ENCODE assay signal across 10 mouse cellular contexts in genomic region chr15:79792455-79792854, GRCm38 (mm10). TPM values are rescaled to one million over a fixed set of nuclear protein-coding genes. Genes with fewer than 3 reads are reported as not detected.
DNase-seq lines count a peak whose midpoint lies in the region; ATAC-seq and TF ChIP-seq lines count a peak whose summit lies in the region.
"Had no signal": no experiment of that assay in that cellular context is flagged by ENCODE, and none has a peak within 500 bp of the region (broad histone marks: within the 10 kb centered on the region; RNA-seq: fewer than 3 reads in every experiment).

No protein-coding gene starts in this region.

- no peaks in the 10 kb centered on the region for H3K36me3 ChIP-seq in forebrain, embryonic 12.5 days (replicated peaks)
- no peaks in the 10 kb centered on the region for H3K36me3 ChIP-seq in forebrain, embryonic 14.5 days (ENCODE audit: control insufficient read depth, insufficient read depth, low read length)
- H3K36me3 ChIP-seq in midbrain, embryonic 10.5 days: no peaks in the 10 kb centered on the region
- H3K36me3 ChIP-seq in midbrain, postnatal 0 days (ENCODE audit: insufficient read depth, low read length): peaks cover 50% of the 10 kb centered on the region
- no peaks in the 10 kb centered on the region for H3K36me3 ChIP-seq in embryonic facial prominence, embryonic 10.5 days (replicated peaks)

- H3K27me3 ChIP-seq in forebrain, embryonic 12.5 days: peaks cover 19% of the 10 kb centered on the region; the same call in 1 of the 2 replicates
- no peaks in the 10 kb centered on the region; the same call in 1 of the 2 replicates for H3K27me3 ChIP-seq in forebrain, embryonic 14.5 days (replicated peaks; ENCODE audit: control insufficient read depth, insufficient read depth, low read length)
- peaks cover 48% of the 10 kb centered on the region for H3K27me3 ChIP-seq in midbrain, embryonic 10.5 days (ENCODE audit: low read depth, poor library complexity, severe bottlenecking)
- no peaks in the 10 kb centered on the region for H3K27me3 ChIP-seq in midbrain, postnatal 0 days (ENCODE audit: insufficient read depth, low read length)
- peaks cover 50% of the 10 kb centered on the region for H3K27me3 ChIP-seq in embryonic facial prominence, embryonic 10.5 days (replicated peaks; ENCODE audit: low read depth, poor library complexity, severe bottlenecking)

- no peaks in the 10 kb centered on the region for H3K9me3 ChIP-seq in forebrain, embryonic 12.5 days
- H3K9me3 ChIP-seq in forebrain, embryonic 14.5 days (replicated peaks; ENCODE audit: control insufficient read depth, low read length): no peaks in the 10 kb centered on the region
- no peaks in the 10 kb centered on the region for H3K9me3 ChIP-seq in midbrain, embryonic 10.5 days (replicated peaks)
- no peaks in the 10 kb centered on the region for H3K9me3 ChIP-seq in midbrain, postnatal 0 days (ENCODE audit: low read length)
- H3K9me3 ChIP-seq in embryonic facial prominence, embryonic 10.5 days: no peaks in the 10 kb centered on the region

- WGBS in forebrain, embryonic 12.5 days: 21% methylated on average over 19 of the region's 19 CpGs
- WGBS in forebrain, embryonic 14.5 days: 24% methylated on average over 19 of the region's 19 CpGs
- 18% methylated on average over 19 of the region's 19 CpGs for WGBS in midbrain, embryonic 10.5 days
- 29% methylated on average over 19 of the region's 19 CpGs for WGBS in midbrain, postnatal 0 days
- 21% methylated on average over 19 of the region's 19 CpGs for WGBS in embryonic facial prominence, embryonic 10.5 days

- no peak overlapping the region for H3K9ac ChIP-seq in forebrain, embryonic 12.5 days
- no peak overlapping the region for H3K9ac ChIP-seq in forebrain, embryonic 14.5 days (ENCODE audit: low read length)
- no peak overlapping the region for H3K9ac ChIP-seq in midbrain, postnatal 0 days (replicated peaks; ENCODE audit: low read length, poor library complexity, severe bottlenecking)

- peaks cover 15% of the 10 kb centered on the region for H3K4me1 ChIP-seq in forebrain, embryonic 12.5 days
- no peaks in the 10 kb centered on the region; the same call in 1 of the 2 replicates for H3K4me1 ChIP-seq in forebrain, embryonic 14.5 days (ENCODE audit: control insufficient read depth, insufficient read depth, low read length)
- H3K4me1 ChIP-seq in midbrain, embryonic 10.5 days: peaks cover 55% of the 10 kb centered on the region
- H3K4me1 ChIP-seq in midbrain, postnatal 0 days (ENCODE audit: insufficient read depth, low read length): 0 out of 2 replicates have a peak, but pooled peaks cover 3% of the 10 kb centered on the region
- peaks cover 21% of the 10 kb centered on the region for H3K4me1 ChIP-seq in embryonic facial prominence, embryonic 10.5 days

- H3K4me3 ChIP-seq in forebrain, embryonic 12.5 days (replicated peaks): no peak overlapping the region
- H3K4me3 ChIP-seq in forebrain, embryonic 14.5 days (ENCODE audit: low read depth, low read length): no peak overlapping the region
- peak overlapping the region; percentile 14; the same call in 1 of the 2 replicates for H3K4me3 ChIP-seq in midbrain, embryonic 10.5 days
- H3K4me3 ChIP-seq in midbrain, postnatal 0 days (ENCODE audit: low read depth, low read length): no peak overlapping the region
- H3K4me3 ChIP-seq in embryonic facial prominence, embryonic 10.5 days: peak overlapping the region; percentile 25; the same call in 1 of the 2 replicates

- no peak for ATAC-seq in forebrain, embryonic 12.5 days (ENCODE audit: low FRiP score)
- ATAC-seq in forebrain, embryonic 14.5 days: no peak
- ATAC-seq in midbrain, postnatal 0 days (ENCODE audit: low FRiP score): no peak
- ATAC-seq: CD4-positive, CD25-positive, alpha-beta regulatory T cell, adult 4 months had no signal

- DNase-seq in forebrain, embryonic 14.5 days (ENCODE audit: low spot score): no peak
- DNase-seq in midbrain, embryonic 10.5 days (ENCODE audit: low spot score): peak; percentile 54
- no peak for DNase-seq in midbrain, postnatal 0 days (ENCODE audit: low spot score)
- DNase-seq in embryonic facial prominence, embryonic 10.5 days (ENCODE audit: low spot score): peak; percentile 40
- DNase-seq in retina, postnatal 7 days (ENCODE audit: low read depth, low spot score): peak; percentile 59
- DNase-seq in gastrocnemius, postnatal 4 days (ENCODE audit: low spot score in 2 of 2): no peak
- DNase-seq in B cell, adult 2 months: no peak

- peak overlapping the region; percentile 27 for H3K4me2 ChIP-seq in forebrain, embryonic 12.5 days
- no peak overlapping the region for H3K4me2 ChIP-seq in forebrain, embryonic 14.5 days (ENCODE audit: low read length)
- no peak overlapping the region for H3K4me2 ChIP-seq in midbrain, postnatal 0 days (ENCODE audit: low read depth, low read length, poor library complexity, severe bottlenecking)

- TF ChIP-seq CTCF in midbrain, postnatal 0 days (IDR thresholded peaks at IDR 0.05): no peak

- no peak overlapping the region for H3K27ac ChIP-seq in forebrain, embryonic 12.5 days
- no peak overlapping the region for H3K27ac ChIP-seq in forebrain, embryonic 14.5 days (ENCODE audit: low read depth, low read length)
- no peak overlapping the region for H3K27ac ChIP-seq in midbrain, embryonic 10.5 days (replicated peaks)
- no peak overlapping the region for H3K27ac ChIP-seq in midbrain, postnatal 0 days (ENCODE audit: low read depth, low read length)
- no peak overlapping the region for H3K27ac ChIP-seq in embryonic facial prominence, embryonic 10.5 days (replicated peaks)

RNA-seq across cellular contexts. Expression of gene Nptxr, which starts 12.1 kb away (rescaled TPM):
- 7.2 and 8.0 TPM in 2 replicates for polyA plus RNA-seq in forebrain, embryonic 12.5 days (2016; fragmentation: Nextera tagmentation; extraction: Ambion mirVana)
- polyA plus RNA-seq in forebrain, embryonic 14.5 days (2014; fragmentation: Nextera tagmentation; extraction: Ambion mirVana): 7.6 and 8.5 TPM in 2 replicates
- polyA plus RNA-seq in midbrain, embryonic 10.5 days (2016; fragmentation: Nextera tagmentation; extraction: Ambion mirVana): 2.2 and 3.4 TPM in 2 replicates
- total RNA-seq in midbrain, postnatal 0 days (2014; rRNA removed): 254 and 288 TPM in 2 replicates
- 84.2 and 97.8 TPM in 2 replicates for polyA plus RNA-seq in midbrain, postnatal 0 days (2015; fragmentation: Nextera tagmentation; extraction: Ambion mirVana)
- polyA plus RNA-seq in embryonic facial prominence, embryonic 10.5 days (2016; fragmentation: Nextera tagmentation; extraction: Ambion mirVana): 1.8 and 2.2 TPM in 2 replicates
- 1 to 10 TPM; 7.7 to 8.2 TPM for total RNA-seq in gastrocnemius, postnatal 4 days (2021)

RNA-seq across cellular contexts. Expression of gene Dnal4, which starts 14.8 kb away (rescaled TPM):
- 76.7 and 78.3 TPM in 2 replicates for polyA plus RNA-seq in forebrain, embryonic 12.5 days (2016; fragmentation: Nextera tagmentation; extraction: Ambion mirVana)
- polyA plus RNA-seq in forebrain, embryonic 14.5 days (2014; fragmentation: Nextera tagmentation; extraction: Ambion mirVana): 96.1 and 101 TPM in 2 replicates
- polyA plus RNA-seq in midbrain, embryonic 10.5 days (2016; fragmentation: Nextera tagmentation; extraction: Ambion mirVana): 63.9 and 81.5 TPM in 2 replicates
- total RNA-seq in midbrain, postnatal 0 days (2014; rRNA removed): 40.8 and 44.0 TPM in 2 replicates
- polyA plus RNA-seq in midbrain, postnatal 0 days (2015; fragmentation: Nextera tagmentation; extraction: Ambion mirVana): 55.9 and 59.7 TPM in 2 replicates
- polyA plus RNA-seq in embryonic facial prominence, embryonic 10.5 days (2016; fragmentation: Nextera tagmentation; extraction: Ambion mirVana): 66.3 and 68.6 TPM in 2 replicates
- 10 to 100 TPM; 19.0 to 19.2 TPM for total RNA-seq in gastrocnemius, postnatal 4 days (2021)

RNA-seq across cellular contexts. Expression of gene Npcd, which starts 41.6 kb away (rescaled TPM):
- polyA plus RNA-seq in forebrain, embryonic 12.5 days (2016; fragmentation: Nextera tagmentation; extraction: Ambion mirVana): 0.87 TPM in 1 of 2 replicates, not detected in the other
- polyA plus RNA-seq in forebrain, embryonic 14.5 days (2014; fragmentation: Nextera tagmentation; extraction: Ambion mirVana): not detected in 2 replicates
- polyA plus RNA-seq in midbrain, embryonic 10.5 days (2016; fragmentation: Nextera tagmentation; extraction: Ambion mirVana): 0.16 TPM in 1 of 2 replicates, not detected in the other
- total RNA-seq in midbrain, postnatal 0 days (2014; rRNA removed): 8.2 and 12.1 TPM in 2 replicates
- 3.2 and 4.6 TPM in 2 replicates for polyA plus RNA-seq in midbrain, postnatal 0 days (2015; fragmentation: Nextera tagmentation; extraction: Ambion mirVana)
- not detected in 2 replicates for polyA plus RNA-seq in embryonic facial prominence, embryonic 10.5 days (2016; fragmentation: Nextera tagmentation; extraction: Ambion mirVana)
- 1 to 10 TPM; 1.3 to 1.5 TPM for total RNA-seq in gastrocnemius, postnatal 4 days (2021)
- polyA plus RNA-seq: CD4-positive, CD25-positive, alpha-beta regulatory T cell, adult 4 months; limb, embryonic 11.5 days had no signal

RNA-seq across cellular contexts. Expression of gene Cbx6, which starts 42.0 kb away (rescaled TPM):
- 31.1 and 31.5 TPM in 2 replicates for polyA plus RNA-seq in forebrain, embryonic 12.5 days (2016; fragmentation: Nextera tagmentation; extraction: Ambion mirVana)
- polyA plus RNA-seq in forebrain, embryonic 14.5 days (2014; fragmentation: Nextera tagmentation; extraction: Ambion mirVana): 18.1 and 29.1 TPM in 2 replicates
- 24.0 and 30.4 TPM in 2 replicates for polyA plus RNA-seq in midbrain, embryonic 10.5 days (2016; fragmentation: Nextera tagmentation; extraction: Ambion mirVana)
- 109 and 118 TPM in 2 replicates for total RNA-seq in midbrain, postnatal 0 days (2014; rRNA removed)
- 65.0 and 70.6 TPM in 2 replicates for polyA plus RNA-seq in midbrain, postnatal 0 days (2015; fragmentation: Nextera tagmentation; extraction: Ambion mirVana)
- polyA plus RNA-seq in embryonic facial prominence, embryonic 10.5 days (2016; fragmentation: Nextera tagmentation; extraction: Ambion mirVana): 16.1 and 18.1 TPM in 2 replicates
- 10 to 100 TPM; 58.9 to 59.7 TPM for total RNA-seq in gastrocnemius, postnatal 4 days (2021)

RNA-seq across cellular contexts. Expression of gene Sun2, which starts 50.1 kb away (rescaled TPM):
- polyA plus RNA-seq in forebrain, embryonic 12.5 days (2016; fragmentation: Nextera tagmentation; extraction: Ambion mirVana): 6.2 and 8.6 TPM in 2 replicates
- 4.8 and 7.6 TPM in 2 replicates for polyA plus RNA-seq in forebrain, embryonic 14.5 days (2014; fragmentation: Nextera tagmentation; extraction: Ambion mirVana)
- polyA plus RNA-seq in midbrain, embryonic 10.5 days (2016; fragmentation: Nextera tagmentation; extraction: Ambion mirVana): 2.2 and 3.9 TPM in 2 replicates
- total RNA-seq in midbrain, postnatal 0 days (2014; rRNA removed): 32.3 and 33.7 TPM in 2 replicates
- polyA plus RNA-seq in midbrain, postnatal 0 days (2015; fragmentation: Nextera tagmentation; extraction: Ambion mirVana): 2.8 and 3.1 TPM in 2 replicates
- polyA plus RNA-seq in embryonic facial prominence, embryonic 10.5 days (2016; fragmentation: Nextera tagmentation; extraction: Ambion mirVana): 2.4 and 3.4 TPM in 2 replicates
- 10 to 100 TPM; 60.4 to 61.3 TPM for total RNA-seq in gastrocnemius, postnatal 4 days (2021)

Comparison
In these comparisons a context has a peak if more than half of its experiments do, and no peak if none do; other contexts are left out.
1. H3K4me3 ChIP-seq: peak in midbrain, embryonic 10.5 days (single experiment) and embryonic facial prominence, embryonic 10.5 days (single experiment); none in forebrain, embryonic 12.5 days (single experiment), forebrain, embryonic 14.5 days (single experiment) and midbrain, postnatal 0 days (single experiment).
2. DNase-seq: peak in midbrain, embryonic 10.5 days (single experiment), embryonic facial prominence, embryonic 10.5 days (single experiment) and retina, postnatal 7 days (single experiment); none in forebrain, embryonic 14.5 days (single experiment), midbrain, postnatal 0 days (single experiment), gastrocnemius, postnatal 4 days (0 of 2) and B cell, adult 2 months (0 of 2).